Mouse (Mus musculus): ENCODE measurements around the gene Ppm1h. TPM values are rescaled to one million over a fixed set of nuclear protein-coding genes. Genes with fewer than 3 reads are reported as not detected.
A peak's percentile ranks its signal among the peaks of the same experiment; 100 is the strongest.

The Ppm1h gene
- polyA plus RNA-seq, 1 experiment from 2014 or later, result 34.3 TPM

DNA sequence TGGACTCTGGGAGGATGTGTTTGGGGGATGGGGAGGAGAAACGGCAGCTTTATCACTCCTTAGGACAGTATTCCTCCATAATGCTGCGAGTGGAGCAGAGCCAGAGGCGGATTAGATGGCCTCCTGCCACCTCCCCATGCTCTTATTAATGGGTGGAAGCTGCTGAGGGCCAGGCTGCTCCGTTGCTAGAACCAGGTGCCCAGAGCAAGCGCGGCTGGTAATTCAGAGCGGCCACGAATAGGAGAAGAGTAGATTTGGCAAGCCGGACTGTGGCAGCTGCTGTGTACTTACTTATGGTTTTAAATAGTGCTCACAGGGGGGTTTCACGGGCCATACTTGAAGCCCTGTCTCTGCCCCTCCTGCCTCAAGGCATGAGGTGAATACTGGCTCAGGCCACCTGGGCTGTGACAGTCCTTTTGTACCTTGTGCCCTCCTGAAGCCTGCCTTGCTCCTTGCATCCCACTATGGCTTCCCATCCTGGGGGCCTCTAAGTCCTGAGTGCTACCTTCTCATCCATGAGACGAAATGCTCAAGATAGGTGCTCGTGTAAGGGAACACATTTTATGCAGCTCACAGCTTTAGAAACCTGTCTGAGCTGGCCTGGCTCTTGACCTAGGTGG is 14.7 kb downstream of the Ppm1h start:
- H3K27ac ChIP-seq, result peak overlapping the region; percentile 66; the same call in 1 of the 2 replicates
- H3K4me1 ChIP-seq (replicated peaks; ENCODE audit: control insufficient read depth, insufficient read depth, low read length), result peaks cover 13% of the 10 kb centered on the region; the same call in 1 of the 2 replicates
- WGBS, result 62% methylated on average over 12 of the region's 12 CpGs
- H3K9ac ChIP-seq, result no peak overlapping the region
- H3K9me3 ChIP-seq (ENCODE audit: control insufficient read depth, low read length), result no peaks in the 10 kb centered on the region
- H3K36me3 ChIP-seq (replicated peaks; ENCODE audit: control insufficient read depth, insufficient read depth), result peaks cover 2% of the 10 kb centered on the region; the same call in 1 of the 2 replicates
- ATAC-seq (ENCODE audit: low FRiP score) (peak; percentile 73), DNase-seq (ENCODE audit: low spot score) (no peak)
- no peaks in the 10 kb centered on the region for H3K27me3 ChIP-seq (ENCODE audit: control insufficient read depth, insufficient read depth, low read length)
- no peak overlapping the region for H3K4me3 ChIP-seq (replicated peaks; ENCODE audit: low read length)
- H3K4me2 ChIP-seq (replicated peaks), result 0 out of 2 replicates have a peak overlapping the region, but pooled peaks have one; percentile 9

DNA sequence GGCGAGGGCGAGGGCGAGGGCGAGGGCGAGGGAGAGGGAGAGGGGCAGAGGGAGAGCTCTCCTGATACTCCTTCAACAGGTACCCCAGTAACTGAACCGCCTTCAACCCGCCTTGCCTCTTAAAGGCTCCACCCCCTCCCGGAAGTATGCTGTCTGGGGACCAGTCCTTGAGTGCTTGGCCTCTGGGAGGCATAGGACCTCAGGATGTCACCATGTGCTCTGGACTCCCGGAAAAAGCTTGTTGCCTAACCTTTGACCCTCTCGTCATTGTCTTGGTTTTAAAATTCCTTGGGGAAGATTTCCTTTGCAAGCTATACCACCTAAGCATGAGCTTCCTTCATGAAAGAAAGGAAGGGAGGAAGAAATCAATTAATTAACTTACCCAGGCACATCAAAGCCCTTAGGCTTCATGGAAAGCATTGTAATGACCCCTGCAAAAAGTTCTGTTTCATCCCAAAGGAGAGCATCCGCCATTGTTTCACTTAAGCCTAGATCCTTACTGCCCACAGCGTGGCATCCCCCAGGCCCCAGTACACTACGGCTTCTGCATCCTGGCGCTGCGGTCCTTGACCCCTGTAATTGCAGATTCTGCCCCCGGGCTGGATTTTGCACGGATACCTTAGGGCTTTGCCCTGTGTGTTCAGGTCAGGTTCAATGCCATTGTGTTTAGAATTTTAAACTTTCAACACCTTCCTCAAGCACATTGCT is 15.5 kb downstream of the Ppm1h start:
- ATAC-seq (ENCODE audit: low FRiP score) (peak; percentile 43; the same call in 1 of the 2 replicates), DNase-seq (ENCODE audit: low spot score) (no peak)
- H3K9ac ChIP-seq, result no peak overlapping the region
- WGBS, result 68% methylated on average over 17 of the region's 17 CpGs
- H3K27me3 ChIP-seq (ENCODE audit: control insufficient read depth, insufficient read depth, low read length), result no peaks in the 10 kb centered on the region
- peak overlapping the region; percentile 45 for H3K27ac ChIP-seq
- no peak overlapping the region for H3K4me3 ChIP-seq (replicated peaks; ENCODE audit: low read length)
- H3K4me2 ChIP-seq (replicated peaks), result no peak overlapping the region
- no peaks in the 10 kb centered on the region for H3K9me3 ChIP-seq (ENCODE audit: control insufficient read depth, low read length)
- H3K36me3 ChIP-seq (replicated peaks; ENCODE audit: control insufficient read depth, insufficient read depth), result no peaks in the 10 kb centered on the region; the same call in 1 of the 2 replicates
- H3K4me1 ChIP-seq (replicated peaks; ENCODE audit: control insufficient read depth, insufficient read depth, low read length), result peaks cover 13% of the 10 kb centered on the region; the same call in 1 of the 2 replicates

DNA sequence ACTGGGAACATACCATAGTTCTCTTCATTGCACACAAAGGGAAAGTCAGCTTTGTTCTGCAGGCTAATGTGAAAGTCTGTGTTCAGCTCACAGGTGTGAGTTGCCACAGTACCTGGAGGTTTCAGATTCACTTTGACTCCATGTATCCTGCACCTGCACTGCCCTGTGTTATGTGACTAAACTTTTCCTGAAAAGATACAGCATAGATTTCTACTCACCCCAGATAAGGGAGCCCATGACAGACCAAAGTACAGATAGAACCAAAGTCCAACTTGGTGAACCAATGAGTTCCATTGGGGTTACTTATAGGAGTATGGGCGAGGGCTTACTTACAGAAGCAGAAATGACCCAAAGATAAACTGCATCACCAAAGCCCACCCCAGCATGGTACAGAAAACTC is 17.8 kb downstream of the Ppm1h start:
- 96% methylated on average over 1 of the region's 1 CpGs for WGBS
- Histone ChIP-seq H3K27me3 (ENCODE audit: control insufficient read depth, insufficient read depth, low read length) (no peaks in the 10 kb centered on the region), H3K4me1 (replicated peaks; ENCODE audit: control insufficient read depth, insufficient read depth, low read length) (peaks cover 13% of the 10 kb centered on the region; the same call in 1 of the 2 replicates), H3K4me2 (replicated peaks) (no peak overlapping the region), H3K27ac (no peak overlapping the region), H3K9ac (no peak overlapping the region), H3K36me3 (replicated peaks; ENCODE audit: control insufficient read depth, insufficient read depth) (no peaks in the 10 kb centered on the region), H3K9me3 (ENCODE audit: control insufficient read depth, low read length) (no peaks in the 10 kb centered on the region), H3K4me3 (replicated peaks; ENCODE audit: low read length) (no peak overlapping the region)
- DNase-seq (ENCODE audit: low spot score), result no peak
- no peak for ATAC-seq (ENCODE audit: low FRiP score)

DNA sequence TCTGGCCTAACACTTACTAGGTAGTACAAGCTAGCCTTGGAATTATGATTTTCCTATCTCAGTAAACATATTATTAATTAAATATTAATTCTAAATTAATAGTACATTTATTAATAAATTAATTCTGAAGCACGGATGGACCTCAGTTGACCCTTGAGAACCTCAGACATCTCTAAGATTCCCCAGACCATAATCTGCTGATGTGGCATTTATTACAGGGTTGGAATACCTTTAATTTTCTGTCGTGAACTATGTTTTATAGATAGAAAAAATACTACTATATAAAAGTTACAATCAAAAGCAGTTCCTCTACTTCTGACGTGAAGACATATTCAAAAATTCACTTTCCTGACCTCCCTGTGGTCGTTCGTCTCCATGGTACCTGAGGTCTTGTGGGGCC is 19.8 kb downstream of the Ppm1h start:
- DNase-seq (ENCODE audit: low spot score) (no peak), ATAC-seq (ENCODE audit: low FRiP score) (no peak)
- Histone ChIP-seq H3K4me3 (replicated peaks; ENCODE audit: low read length) (no peak overlapping the region), H3K27me3 (ENCODE audit: control insufficient read depth, insufficient read depth, low read length) (no peaks in the 10 kb centered on the region), H3K4me1 (replicated peaks; ENCODE audit: control insufficient read depth, insufficient read depth, low read length) (peaks cover 6% of the 10 kb centered on the region; the same call in 1 of the 2 replicates), H3K27ac (no peak overlapping the region), H3K36me3 (replicated peaks; ENCODE audit: control insufficient read depth, insufficient read depth) (no peaks in the 10 kb centered on the region), H3K9ac (no peak overlapping the region), H3K9me3 (ENCODE audit: control insufficient read depth, low read length) (no peaks in the 10 kb centered on the region), H3K4me2 (replicated peaks) (no peak overlapping the region)
- whole genome bisulfite sequencing, result 84% methylated on average over 5 of the region's 5 CpGs

DNA sequence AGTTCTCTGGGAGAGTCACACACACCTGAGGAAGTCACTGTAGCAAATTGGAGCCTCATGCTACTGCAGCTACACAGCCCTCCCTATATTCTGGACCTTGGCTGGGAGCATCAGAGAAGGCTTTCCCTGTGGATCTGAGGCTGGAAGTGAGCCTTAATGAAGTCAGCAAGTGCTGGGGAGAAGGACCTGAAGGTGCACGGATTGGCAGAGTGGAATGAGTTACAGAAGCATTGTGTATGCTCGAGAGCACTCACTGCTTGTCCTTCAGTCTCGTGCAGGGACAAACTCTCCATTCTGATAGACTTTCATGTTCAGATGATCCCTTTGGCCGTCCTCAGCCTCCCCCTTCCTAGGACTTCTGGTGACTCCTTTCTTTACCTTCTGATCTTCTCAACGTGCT is 26.3 kb downstream of the Ppm1h start:
- Histone ChIP-seq H3K4me2 (replicated peaks) (no peak overlapping the region), H3K27ac (no peak overlapping the region), H3K27me3 (ENCODE audit: control insufficient read depth, insufficient read depth, low read length) (no peaks in the 10 kb centered on the region), H3K4me3 (replicated peaks; ENCODE audit: low read length) (no peak overlapping the region), H3K4me1 (replicated peaks; ENCODE audit: control insufficient read depth, insufficient read depth, low read length) (no peaks in the 10 kb centered on the region), H3K36me3 (replicated peaks; ENCODE audit: control insufficient read depth, insufficient read depth) (no peaks in the 10 kb centered on the region), H3K9ac (no peak overlapping the region), H3K9me3 (ENCODE audit: control insufficient read depth, low read length) (no peaks in the 10 kb centered on the region)
- DNase-seq (ENCODE audit: low spot score), result no peak
- WGBS, result 81% methylated on average over 5 of the region's 5 CpGs
- ATAC-seq (ENCODE audit: low FRiP score), result no peak

DNA sequence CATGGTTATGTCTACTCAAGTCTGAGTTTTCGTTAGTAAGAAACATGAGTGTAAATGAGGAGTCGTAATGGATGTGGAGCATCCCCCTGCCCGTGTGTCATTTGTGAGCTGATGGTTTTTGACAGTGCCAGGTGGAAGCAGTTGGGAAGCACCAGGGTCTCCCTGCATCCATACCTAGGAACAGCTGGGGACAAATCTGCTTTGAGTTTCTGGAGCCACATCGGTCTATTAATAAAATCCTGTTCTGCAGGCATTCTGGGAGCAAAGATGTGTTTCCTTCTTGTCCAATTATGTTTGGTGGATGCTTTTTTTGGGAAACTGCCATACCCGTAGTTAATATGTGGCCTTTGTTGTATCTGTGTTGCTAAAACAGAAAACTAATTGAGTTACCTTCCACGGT is 26.9 kb downstream of the Ppm1h start:
- H3K4me1 ChIP-seq (replicated peaks; ENCODE audit: control insufficient read depth, insufficient read depth, low read length), result no peaks in the 10 kb centered on the region
- ATAC-seq (ENCODE audit: low FRiP score) (no peak), DNase-seq (ENCODE audit: low spot score) (no peak)
- H3K27me3 ChIP-seq (ENCODE audit: control insufficient read depth, insufficient read depth, low read length), result no peaks in the 10 kb centered on the region
- H3K4me3 ChIP-seq (replicated peaks; ENCODE audit: low read length), result no peak overlapping the region
- WGBS, result 79% methylated on average over 6 of the region's 6 CpGs
- no peaks in the 10 kb centered on the region for H3K9me3 ChIP-seq (ENCODE audit: control insufficient read depth, low read length)
- H3K27ac ChIP-seq, result no peak overlapping the region
- no peak overlapping the region for H3K4me2 ChIP-seq (replicated peaks)
- no peak overlapping the region for H3K9ac ChIP-seq
- no peaks in the 10 kb centered on the region for H3K36me3 ChIP-seq (replicated peaks; ENCODE audit: control insufficient read depth, insufficient read depth)

DNA sequence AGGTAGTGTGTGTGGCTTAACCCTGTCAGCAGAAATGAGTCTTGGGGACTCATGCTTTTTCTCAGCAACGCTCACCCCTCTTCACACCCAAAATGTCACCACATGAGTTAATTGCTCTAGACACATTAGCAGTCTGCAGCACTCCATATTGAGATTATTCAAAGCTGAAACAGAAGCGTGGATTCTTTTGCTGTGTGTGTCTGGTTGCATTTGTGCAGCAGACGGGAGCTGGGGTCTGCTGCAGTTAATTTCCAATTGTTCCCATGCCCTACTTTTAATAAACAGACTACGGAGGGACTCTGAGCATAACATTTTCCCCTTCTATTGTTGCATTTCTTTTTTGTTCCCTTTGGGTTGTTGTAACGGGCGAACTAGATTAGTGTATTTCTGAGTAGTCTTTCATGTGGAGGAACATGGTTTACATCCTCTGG is 32.8 kb downstream of the Ppm1h start:
- H3K27ac ChIP-seq, result peak overlapping the region; percentile 61; the same call in 1 of the 2 replicates
- WGBS, result 50% methylated on average over 6 of the region's 6 CpGs
- peaks cover 27% of the 10 kb centered on the region for H3K4me1 ChIP-seq (replicated peaks; ENCODE audit: control insufficient read depth, insufficient read depth, low read length)
- H3K27me3 ChIP-seq (ENCODE audit: control insufficient read depth, insufficient read depth, low read length), result no peaks in the 10 kb centered on the region
- no peaks in the 10 kb centered on the region for H3K9me3 ChIP-seq (ENCODE audit: control insufficient read depth, low read length)
- no peak overlapping the region for H3K9ac ChIP-seq
- DNase-seq (ENCODE audit: low spot score) (no peak), ATAC-seq (ENCODE audit: low FRiP score) (no peak)
- H3K4me3 ChIP-seq (replicated peaks; ENCODE audit: low read length), result no peak overlapping the region
- no peaks in the 10 kb centered on the region for H3K36me3 ChIP-seq (replicated peaks; ENCODE audit: control insufficient read depth, insufficient read depth)
- H3K4me2 ChIP-seq (replicated peaks), result no peak overlapping the region

DNA sequence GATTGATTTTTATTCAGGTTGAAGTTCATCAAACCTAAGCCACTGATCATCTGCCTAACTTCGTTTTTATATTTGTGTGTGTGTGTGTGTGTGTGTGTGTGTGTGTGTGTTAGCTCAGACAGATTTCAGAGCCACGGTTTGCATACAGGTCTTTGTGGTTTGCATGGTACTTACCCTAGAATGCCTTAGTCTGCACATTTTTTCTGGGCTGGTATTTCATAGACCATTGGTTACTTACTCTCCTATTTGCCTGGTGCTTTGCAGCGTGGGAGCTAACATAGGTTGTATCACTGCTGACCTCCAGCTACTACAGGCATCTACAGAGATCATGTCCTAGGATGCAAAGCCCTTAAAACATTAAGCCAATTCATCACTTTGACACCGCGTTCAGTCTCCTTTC is 33.7 kb downstream of the Ppm1h start:
- WGBS, result 72% methylated on average over 5 of the region's 5 CpGs
- H3K4me1 ChIP-seq (replicated peaks; ENCODE audit: control insufficient read depth, insufficient read depth, low read length), result peaks cover 35% of the 10 kb centered on the region
- peak overlapping the region; percentile 61; the same call in 1 of the 2 replicates for H3K27ac ChIP-seq

DNA sequence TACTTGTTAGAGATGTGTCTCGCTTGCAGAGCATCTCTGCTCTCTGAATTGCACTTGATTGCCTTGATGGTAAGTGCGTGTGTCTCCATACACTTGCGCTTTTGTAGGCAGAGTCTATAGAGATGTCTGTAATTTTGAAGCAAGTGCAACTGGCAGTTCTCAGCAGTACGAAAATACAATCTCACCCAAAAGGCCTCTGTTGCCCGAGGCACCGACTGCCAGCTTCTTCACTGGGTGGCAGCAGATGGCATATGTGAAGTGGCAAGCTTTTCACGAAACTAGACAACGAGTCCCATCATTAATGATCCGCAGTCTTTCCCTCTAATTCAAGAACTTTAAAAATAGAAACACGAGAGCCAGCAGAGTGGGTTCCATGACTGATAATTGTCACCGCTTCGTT is 37.3 kb downstream of the Ppm1h start:
- H3K4me3 ChIP-seq (replicated peaks; ENCODE audit: low read length), result no peak overlapping the region
- peak overlapping the region; percentile 65; the same call in 1 of the 2 replicates for H3K27ac ChIP-seq
- ATAC-seq (ENCODE audit: low FRiP score) (no peak), DNase-seq (ENCODE audit: low spot score) (no peak)
- no peaks in the 10 kb centered on the region for H3K9me3 ChIP-seq (ENCODE audit: control insufficient read depth, low read length)
- H3K27me3 ChIP-seq (ENCODE audit: control insufficient read depth, insufficient read depth, low read length), result no peaks in the 10 kb centered on the region
- 54% methylated on average over 12 of the region's 12 CpGs for WGBS
- H3K4me2 ChIP-seq (replicated peaks), result no peak overlapping the region
- no peaks in the 10 kb centered on the region for H3K36me3 ChIP-seq (replicated peaks; ENCODE audit: control insufficient read depth, insufficient read depth)
- no peak overlapping the region for H3K9ac ChIP-seq
- peaks cover 39% of the 10 kb centered on the region for H3K4me1 ChIP-seq (replicated peaks; ENCODE audit: control insufficient read depth, insufficient read depth, low read length)

More for the DNA sequence above, 33.7 kb downstream of the Ppm1h start:
- H3K27me3 ChIP-seq (ENCODE audit: control insufficient read depth, insufficient read depth, low read length), result no peaks in the 10 kb centered on the region
- DNase-seq (ENCODE audit: low spot score) (no peak), ATAC-seq (ENCODE audit: low FRiP score) (no peak)
- H3K4me2 ChIP-seq (replicated peaks), result no peak overlapping the region
- no peaks in the 10 kb centered on the region for H3K9me3 ChIP-seq (ENCODE audit: control insufficient read depth, low read length)
- H3K4me3 ChIP-seq (replicated peaks; ENCODE audit: low read length), result no peak overlapping the region
- H3K36me3 ChIP-seq (replicated peaks; ENCODE audit: control insufficient read depth, insufficient read depth), result no peaks in the 10 kb centered on the region
- no peak overlapping the region for H3K9ac ChIP-seq
